Mouse (Mus musculus) right cerebral cortex, postnatal 10 days (tissue): ENCODE measurements at regions not wholly inside any gene's neighbourhood (a gene's known extent, or its start where the extent isn't known, plus 50 kb on each side); places are given as distances from the start of the nearest gene placed in this dataset.
"Not testable (repeated sequence)": the region's sequence is repeated elsewhere in the genome, so short reads cannot be mapped to it uniquely, and the experiment has no call there.

ENCODE experiments used
- DNase-seq, 2 experiments: peaks; one replicate each; pipeline ENCODE4 v3.0.0; 2021; ENCODE audit warnings: low spot score in 2 of 2

- no peak for DNase-seq
Observed at GRCm38 (mm10) chr8:90056331-90056730, 291.8 kb downstream of the Tox3 start.

- no peak for DNase-seq
Observed at GRCm38 (mm10) chr8:90046779-90047178, 301.4 kb downstream of the Tox3 start.

DNA sequence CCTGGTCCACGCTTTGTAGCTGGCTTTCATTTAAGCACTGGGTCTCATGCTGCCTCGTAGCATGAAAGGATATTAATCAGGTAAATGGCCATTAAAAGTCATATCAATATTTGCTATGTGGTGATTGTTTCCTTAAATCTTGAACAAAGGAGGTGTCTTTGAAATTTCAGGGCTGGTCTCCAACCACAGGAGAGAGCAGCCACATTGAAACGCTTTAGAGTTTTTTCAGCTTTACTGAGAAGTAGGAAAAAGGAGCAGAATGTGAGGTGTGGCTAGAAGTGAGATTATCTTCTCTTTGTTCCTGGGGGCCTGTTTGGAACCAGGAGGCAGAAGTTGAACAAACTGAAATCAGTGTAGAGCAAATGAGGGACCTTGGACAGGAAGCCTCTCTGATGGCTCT is 311.7 kb downstream of the Tox3 start:
- DNase-seq, result no peak

- DNase-seq, result peak; percentile 26 to 40
Observed at GRCm38 (mm10) chr8:90032572-90032971, 315.6 kb downstream of the Tox3 start.

- no peak for DNase-seq
Observed at GRCm38 (mm10) chr8:90031220-90031619, 316.9 kb downstream of the Tox3 start.

DNA sequence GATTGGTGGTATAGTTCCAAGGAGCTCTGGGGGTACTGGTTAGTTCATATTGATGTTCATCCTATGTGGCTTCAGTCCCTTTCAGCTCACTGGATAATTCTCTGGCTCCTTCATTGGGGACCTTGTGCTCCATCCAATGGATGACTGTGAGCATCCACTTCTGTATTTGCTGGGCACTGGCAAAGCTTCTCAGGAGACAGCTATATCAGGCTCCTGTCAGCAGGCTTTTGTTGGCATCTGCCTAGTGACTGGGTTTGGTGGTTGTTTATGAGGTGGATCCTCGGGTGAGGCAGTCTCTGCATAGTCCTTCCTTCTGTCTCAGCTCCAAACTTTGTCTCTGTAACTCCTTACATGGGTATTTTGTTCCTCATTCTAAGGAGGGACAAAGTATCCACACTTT is 330.2 kb downstream of the Tox3 start:
- DNase-seq, result not testable (repeated sequence)

GRCm38 (mm10) chr8:90013755-90014154 is 334.4 kb downstream of the Tox3 start:
- DNase-seq, result no peak

DNA sequence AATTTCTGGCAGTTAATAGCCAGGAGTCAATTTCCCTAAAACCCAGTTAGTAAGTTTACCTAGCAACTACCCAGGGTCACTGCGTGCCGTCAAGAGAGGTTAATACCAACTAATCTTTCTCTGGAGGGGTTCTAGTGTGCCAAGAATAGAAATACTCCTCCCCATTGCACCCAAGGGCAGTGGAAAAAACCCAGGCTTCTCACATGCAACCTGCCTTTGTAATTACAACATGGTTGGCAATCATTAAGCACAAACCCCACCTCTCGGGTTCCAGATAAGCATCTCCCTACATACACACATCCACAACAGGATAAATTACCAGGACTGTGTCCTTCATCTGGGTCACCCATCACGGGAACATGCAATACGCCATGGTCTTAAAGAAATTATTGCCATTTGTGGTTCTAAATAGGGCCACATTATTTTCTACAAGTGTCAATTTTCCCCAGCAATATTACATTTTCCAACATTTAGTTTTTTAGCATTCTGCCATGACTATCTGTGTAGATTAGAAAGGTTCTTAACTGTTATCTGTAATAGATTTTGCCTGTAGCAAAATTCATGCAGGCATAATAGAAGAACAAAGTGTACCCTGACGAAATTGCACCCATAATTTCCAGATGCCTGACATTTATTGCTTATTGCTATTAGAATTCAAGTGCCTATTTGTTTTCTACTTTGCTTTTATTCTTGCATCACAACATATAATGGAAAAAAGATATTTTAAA is 336.3 kb downstream of the Tox3 start:
- no peak for DNase-seq

GRCm38 (mm10) chr8:90009431-90009830 is 338.7 kb downstream of the Tox3 start:
- DNase-seq, result no peak

- peak; percentile 70 to 87 for DNase-seq
Observed at GRCm38 (mm10) chr8:90000899-90001640, 347.1 kb downstream of the Tox3 start.

DNA sequence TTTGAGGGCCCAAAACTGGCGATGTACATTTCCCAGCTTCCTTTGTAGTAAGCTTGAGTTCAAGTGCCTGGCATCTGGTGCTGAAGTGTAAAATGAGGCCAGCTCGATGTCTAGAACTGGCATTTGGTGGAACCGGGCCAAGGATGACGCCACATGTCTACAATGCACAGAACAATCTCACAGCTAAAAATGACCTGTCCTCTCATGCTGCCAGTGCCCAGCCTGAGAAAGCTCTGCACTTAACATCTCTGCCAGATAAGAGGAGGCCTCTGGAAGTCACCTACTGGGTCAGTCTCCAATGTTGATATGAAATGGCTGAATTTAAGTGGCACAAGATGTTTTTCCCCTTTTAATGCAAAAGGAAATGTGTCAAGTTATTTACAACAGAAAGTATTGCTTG is 354.4 kb downstream of the Tox3 start:
- no peak for DNase-seq

DNA sequence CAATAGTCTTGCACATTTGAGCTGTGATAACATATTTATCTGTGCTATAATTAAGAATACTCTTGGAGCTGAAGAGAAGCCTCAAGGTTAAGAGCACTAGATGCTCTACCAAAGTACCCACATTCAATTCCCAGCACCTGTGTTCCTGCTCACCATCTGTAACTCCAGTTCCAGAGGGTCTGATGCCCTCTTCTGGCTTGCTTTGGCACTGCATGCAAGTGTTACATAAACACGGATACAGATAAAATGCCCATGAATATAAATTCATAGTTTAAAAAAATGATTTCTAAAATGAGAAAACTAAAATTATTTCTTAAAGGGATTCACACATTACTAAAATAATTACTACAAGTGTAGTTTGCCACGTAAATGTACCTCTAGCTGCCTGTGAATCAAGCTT is 364.3 kb downstream of the Tox3 start:
- no peak for DNase-seq

DNA sequence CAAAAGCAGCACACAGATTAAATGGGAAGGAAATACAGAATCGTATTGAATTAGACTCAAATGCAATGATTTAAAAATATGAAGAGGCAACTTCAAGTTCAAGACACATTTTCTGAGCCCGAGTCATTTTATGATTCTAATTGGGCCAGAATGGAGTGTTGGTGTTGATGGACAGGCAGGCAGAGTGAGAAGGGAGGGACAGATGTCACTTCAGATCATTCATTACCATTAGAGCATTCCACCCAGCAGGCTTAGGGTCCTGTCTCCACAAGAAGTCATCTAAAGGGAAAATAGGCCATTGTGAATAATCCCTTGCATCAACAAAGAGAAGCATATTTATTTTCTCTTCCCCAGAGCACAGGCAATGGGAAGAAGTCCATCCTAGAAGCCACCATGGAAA is 365.6 kb downstream of the Tox3 start:
- no peak for DNase-seq

- no peak for DNase-seq
Observed at GRCm38 (mm10) chr8:89981320-89981719, 366.8 kb downstream of the Tox3 start.

DNA sequence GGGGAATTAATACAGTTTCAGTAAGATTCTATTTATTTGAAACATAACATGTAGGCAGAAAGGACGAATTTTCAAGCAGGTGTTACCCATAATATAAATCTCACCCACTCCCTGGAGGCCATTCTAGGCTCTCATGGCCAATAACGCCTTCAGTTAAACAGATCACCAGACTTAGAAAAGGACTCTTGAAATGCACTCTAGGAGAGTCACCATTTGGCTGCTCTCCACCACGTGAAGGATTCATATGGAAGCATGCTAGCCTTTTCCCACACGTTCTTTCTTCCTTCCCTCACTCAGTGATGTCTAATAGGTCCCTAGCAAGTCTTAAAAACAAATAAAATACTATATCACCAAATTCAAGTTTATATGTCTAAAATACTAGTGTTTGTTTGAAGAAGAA is 367.7 kb downstream of the Tox3 start:
- DNase-seq, result no peak

- no peak for DNase-seq
Observed at GRCm38 (mm10) chr8:89962799-89963198, 385.3 kb downstream of the Tox3 start.

DNA sequence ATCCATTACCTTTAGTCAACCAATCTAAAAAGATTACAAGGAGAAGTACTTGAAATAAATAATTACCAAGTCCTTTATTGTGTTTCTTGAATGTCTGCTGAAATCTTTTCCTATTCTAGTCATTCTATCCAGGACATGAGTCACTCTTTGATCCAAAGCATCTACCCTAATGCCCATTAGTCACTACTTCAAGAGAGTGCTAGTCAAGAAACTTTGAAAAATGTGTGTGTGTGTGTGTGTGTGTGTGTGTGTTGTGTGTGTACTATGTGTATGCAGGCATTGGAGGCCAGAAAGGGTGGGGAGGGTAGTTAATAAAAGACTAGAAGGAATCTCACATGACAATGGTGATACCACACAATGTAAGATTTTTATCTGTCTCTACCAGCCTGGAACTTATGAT is 390.7 kb downstream of the Tox3 start:
- DNase-seq, result no peak

DNA sequence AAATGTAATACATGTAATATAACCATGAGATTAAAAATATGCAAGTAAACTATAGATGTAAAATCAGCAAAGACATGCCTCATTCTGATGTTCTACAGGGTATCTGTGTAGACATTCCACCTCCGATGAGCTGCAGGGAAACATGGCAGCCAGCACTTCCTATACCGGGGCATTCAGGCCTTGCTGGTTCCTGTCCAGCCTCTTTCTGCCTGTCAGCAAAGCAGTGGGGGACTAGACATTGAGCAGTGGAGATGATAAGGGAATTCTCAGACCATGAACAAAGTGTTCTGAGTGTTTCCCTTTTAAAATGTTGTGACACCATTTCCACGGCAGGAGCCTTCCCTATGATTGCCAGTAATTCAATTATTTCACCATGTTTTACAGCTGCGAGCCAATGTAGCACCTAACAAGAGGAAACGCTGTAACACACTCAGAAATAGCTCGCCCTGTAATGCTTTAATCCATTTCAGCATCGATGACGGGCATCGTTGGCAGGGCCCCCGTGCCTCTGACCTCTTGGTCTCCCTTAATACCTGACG is 391.6 kb downstream of the Tox3 start:
- no peak for DNase-seq

GRCm38 (mm10) chr8:89938836-89939235 is 409.3 kb downstream of the Tox3 start:
- peak; percentile 57 to 58 for DNase-seq

DNA sequence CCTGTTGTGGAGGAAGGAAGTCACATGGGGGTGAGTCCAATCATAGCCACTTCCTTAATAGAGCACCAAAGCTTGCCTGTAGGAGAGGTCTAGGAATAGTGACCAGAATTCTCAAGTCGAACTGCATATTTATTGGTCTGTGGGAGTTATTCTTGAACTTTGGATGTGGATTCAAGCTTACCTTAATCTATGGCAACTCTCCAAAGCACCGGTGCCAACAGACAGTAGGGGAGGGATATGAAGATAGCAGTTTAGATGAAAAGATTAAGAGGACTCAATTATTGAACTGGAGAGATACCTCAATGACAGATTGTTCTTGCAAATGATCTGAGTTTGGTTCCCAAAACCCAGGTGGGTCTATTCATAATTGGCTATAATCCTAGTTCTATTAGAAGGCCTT is 413.6 kb downstream of the Tox3 start:
- DNase-seq, result no peak

GRCm38 (mm10) chr8:89926666-89927232 is 421.4 kb downstream of the Tox3 start:
- DNase-seq, result peak; percentile 30 to 47

DNA sequence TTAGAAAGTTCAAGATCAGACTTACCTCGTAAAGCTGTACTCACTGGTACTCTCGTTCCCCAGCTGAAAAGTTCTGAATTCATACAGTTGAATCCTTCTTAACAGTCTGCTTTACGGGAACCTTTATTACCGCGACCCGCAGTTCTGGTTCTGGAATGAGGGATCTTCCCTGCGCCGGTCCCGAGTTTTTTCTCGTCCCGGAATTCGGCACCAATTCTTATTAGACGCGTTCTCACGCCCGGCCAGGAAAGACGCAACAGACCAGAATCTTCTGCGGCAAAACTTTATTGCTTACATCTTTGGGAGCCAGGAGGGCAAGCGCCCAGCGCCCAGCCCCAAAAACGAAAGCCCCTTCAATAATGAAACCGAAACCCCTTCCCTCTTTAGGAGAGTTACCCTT is 423.4 kb downstream of the Tox3 start:
- DNase-seq, result peak; percentile 35 to 38

GRCm38 (mm10) chr8:89914076-89914475 is 434.1 kb downstream of the Tox3 start:
- peak in 1 of 2 experiments; percentile 32 for DNase-seq
